Mouse (Mus musculus) heart, embryonic 16.5 days (tissue): ENCODE measurements around the gene Crx. TPM values are rescaled to one million over a fixed set of nuclear protein-coding genes. Genes with fewer than 3 reads are reported as not detected.

Experiments
- ATAC-seq: fragments of 200-750 bp; cut with Nextera tagmentation; replicated peaks from 2 replicates; pipeline ENCODE4 v1.8.0; 2017; ENCODE audit warnings: moderate number of reproducible peaks; ENCODE audit not compliant: insufficient read depth, low FRiP score; ENCODE audit errors: extremely low read depth
- H3K27ac ChIP-seq: fragments of 300-500 bp; sonication (generic); 2 replicates; pipeline ENCODE4 v1.5.1; 2014; ENCODE audit warnings: mild to moderate bottlenecking, low read length, control low read depth, moderate library complexity
- H3K27me3 ChIP-seq: fragments of 300-500 bp; sonication (generic); 2 replicates; pipeline ENCODE4 v1.6.1; 2014; ENCODE audit warnings: low read length, mixed read lengths; ENCODE audit not compliant: control insufficient read depth, insufficient read depth
- H3K36me3 ChIP-seq: fragments of 300-500 bp; sonication (generic); 2 replicates; pipeline ENCODE4 v1.6.1; 2014; ENCODE audit not compliant: control insufficient read depth, insufficient read depth
- H3K4me1 ChIP-seq: fragments of 300-500 bp; sonication (generic); 2 replicates; pipeline ENCODE4 v1.6.1; 2014; ENCODE audit warnings: low read length, mixed read lengths; ENCODE audit not compliant: control insufficient read depth, insufficient read depth
- H3K4me2 ChIP-seq: fragments of 300-500 bp; sonication (generic); 2 replicates; pipeline ENCODE4 v1.6.1; 2014; ENCODE audit warnings: low read depth, mild to moderate bottlenecking, control low read depth, low read length
- H3K4me3 ChIP-seq: fragments of 300-500 bp; sonication (generic); 2 replicates; pipeline ENCODE4 v1.5.1; 2014; ENCODE audit warnings: mild to moderate bottlenecking, control low read depth, low read length
- H3K9ac ChIP-seq: fragments of 300-500 bp; sonication (generic); 2 replicates; pipeline ENCODE4 v1.6.1; 2014; ENCODE audit warnings: low read length, control low read depth
- H3K9me3 ChIP-seq: fragments of 300-500 bp; sonication (generic); replicated peaks from 2 replicates; pipeline ENCODE4 v1.6.1; 2016; ENCODE audit warnings: low read length; ENCODE audit not compliant: control insufficient read depth
- WGBS: fragments of 180-500 bp; shearing (Covaris S2); extraction: QIAGEN DNeasy Blood & Tissue Kit; methylation state at CpG from one replicate; pipeline ENCODE4 v1.1.7; 2014; 5-methylcytosine and 5-hydroxymethylcytosine counted together
- polyA plus RNA-seq: library from polyadenylated mRNA; unstranded; fragments of >200 nt; fragmentation: Nextera tagmentation; extraction: Ambion mirVana; gene quantifications from 2 replicates; pipeline ENCODE4 v1.2.1, GENCODE M21; 2015

Crx gene
- polyA plus RNA-seq, 1 experiment from 2014 or later = not detected

GRCm38 (mm10) chr7:15884127-15884526 lies 4.4 kb upstream of the Crx start:
- Histone ChIP-seq H3K4me2 (no peak overlapping the region), H3K36me3 (no peaks in the 10 kb centered on the region), H3K27me3 (no peaks in the 10 kb centered on the region), H3K4me1 (no peaks in the 10 kb centered on the region), H3K9ac (no peak overlapping the region), H3K9me3 (no peaks in the 10 kb centered on the region), H3K27ac (no peak overlapping the region), H3K4me3 (no peak overlapping the region)
- ATAC-seq = no peak
- WGBS = 82% methylated on average over 2 of the region's 2 CpGs

GRCm38 (mm10) chr7:15882317-15882716 lies 2.5 kb upstream of the Crx start, which contains the start of gene Crxos:
Gene Crxos (plus strand): TSS chr7:15882617.
- no peak within 1 kb of the TSS for H3K9ac ChIP-seq
- no peak for ATAC-seq
- no peak within 1 kb of the TSS for H3K4me2 ChIP-seq
- H3K9me3 ChIP-seq = no peaks in the 10 kb centered on the region
- H3K4me3 ChIP-seq = no peak within 1 kb of the TSS
- H3K27ac ChIP-seq = no peak within 1 kb of the TSS
- H3K4me1 ChIP-seq = no peaks in the 10 kb centered on the region
- 70% methylated on average over 2 of the region's 2 CpGs for WGBS
- no peaks in the 10 kb centered on the region for H3K36me3 ChIP-seq
- no peaks in the 10 kb centered on the region for H3K27me3 ChIP-seq

- no peak overlapping the region for H3K4me3 ChIP-seq
- no peak overlapping the region for H3K27ac ChIP-seq
- no peak overlapping the region for H3K4me2 ChIP-seq
- no peaks in the 10 kb centered on the region for H3K9me3 ChIP-seq
- H3K36me3 ChIP-seq = no peaks in the 10 kb centered on the region
- no peaks in the 10 kb centered on the region for H3K27me3 ChIP-seq
- H3K4me1 ChIP-seq = no peaks in the 10 kb centered on the region
- H3K9ac ChIP-seq = no peak overlapping the region
- 60% methylated on average over 3 of the region's 3 CpGs for WGBS
- ATAC-seq = no peak
These were observed 2.1 kb upstream of the Crx start for GRCm38 (mm10) chr7:15881831-15882230.

GRCm38 (mm10) chr7:15881388-15881787 lies 1.6 kb upstream of the Crx start:
- Histone ChIP-seq H3K36me3 (no peaks in the 10 kb centered on the region), H3K9ac (no peak overlapping the region), H3K4me2 (no peak overlapping the region), H3K4me1 (no peaks in the 10 kb centered on the region), H3K27ac (no peak overlapping the region), H3K9me3 (no peaks in the 10 kb centered on the region), H3K27me3 (no peaks in the 10 kb centered on the region), H3K4me3 (no peak overlapping the region)
- WGBS = 13% methylated on average over 7 of the region's 7 CpGs
- ATAC-seq = no peak

GRCm38 (mm10) chr7:15864104-15864503 lies 15.7 kb downstream of the Crx start:
- Histone ChIP-seq H3K9me3 (no peaks in the 10 kb centered on the region), H3K36me3 (no peaks in the 10 kb centered on the region), H3K4me1 (no peaks in the 10 kb centered on the region), H3K9ac (no peak overlapping the region), H3K27me3 (no peaks in the 10 kb centered on the region), H3K27ac (no peak overlapping the region), H3K4me3 (no peak overlapping the region), H3K4me2 (no peak overlapping the region)
- WGBS = 63% methylated on average over 4 of the region's 4 CpGs
- no peak for ATAC-seq

- no peaks in the 10 kb centered on the region for H3K4me1 ChIP-seq
- no peak overlapping the region for H3K4me2 ChIP-seq
- no peak overlapping the region for H3K9ac ChIP-seq
- no peak for ATAC-seq
- no peaks in the 10 kb centered on the region for H3K36me3 ChIP-seq
- no peaks in the 10 kb centered on the region for H3K27me3 ChIP-seq
- no peak overlapping the region for H3K4me3 ChIP-seq
- H3K9me3 ChIP-seq = no peaks in the 10 kb centered on the region
- 24% methylated on average over 2 of the region's 2 CpGs for WGBS
- no peak overlapping the region for H3K27ac ChIP-seq
These were observed 20.1 kb downstream of the Crx start for GRCm38 (mm10) chr7:15859657-15860056.

- Histone ChIP-seq H3K4me2 (no peak within 1 kb of the TSS), H3K36me3 (no peaks in the 10 kb centered on the region), H3K9ac (no peak within 1 kb of the TSS), H3K27me3 (no peaks in the 10 kb centered on the region), H3K27ac (no peak within 1 kb of the TSS), H3K9me3 (peaks cover 6% of the 10 kb centered on the region), H3K4me3 (no peak within 1 kb of the TSS), H3K4me1 (no peaks in the 10 kb centered on the region)
- no peak for ATAC-seq
- 75% methylated on average over 3 of the region's 3 CpGs for WGBS
These were observed 40.2 kb downstream of the Crx start, which contains the start of gene Obox6 for GRCm38 (mm10) chr7:15839578-15839977. Gene Obox6 (minus strand): TSS chr7:15839678.

Other genes starting within 250 kb of the Crx start
- not detected in 2 replicates for gene Obox3, start 240.1 kb downstream of the Crx start, polyA plus RNA-seq
- gene Obox5, start 129.8 kb downstream of the Crx start, polyA plus RNA-seq = not detected in 2 replicates
- gene Obox6, start 40.3 kb downstream of the Crx start, polyA plus RNA-seq = not detected in 2 replicates
- not detected in 2 replicates for gene Crxos, start 2.6 kb upstream of the Crx start, polyA plus RNA-seq
- 654 and 659 TPM in 2 replicates for gene Selenow, start 42.4 kb upstream of the Crx start, polyA plus RNA-seq
- 128 and 154 TPM in 2 replicates for gene Nop53, start 66.1 kb upstream of the Crx start, polyA plus RNA-seq
- 61.8 and 66.7 TPM in 2 replicates for gene Ehd2, start 87.6 kb upstream of the Crx start, polyA plus RNA-seq
- gene Bicra, start 168.0 kb upstream of the Crx start, polyA plus RNA-seq = 4.7 and 4.8 TPM in 2 replicates
- 0.05 TPM in 1 of 2 replicates, not detected in the other for gene Zfp541, start 181.8 kb upstream of the Crx start, polyA plus RNA-seq
- gene Napa, start 218.5 kb upstream of the Crx start, polyA plus RNA-seq = 166 and 168 TPM in 2 replicates
- gene Kptn, start 239.9 kb upstream of the Crx start, polyA plus RNA-seq = 32.5 and 36.1 TPM in 2 replicates
- 0.15 and 0.20 TPM in 2 replicates for gene Slc8a2, start 249.9 kb upstream of the Crx start, polyA plus RNA-seq